Mouse (Mus musculus) right cerebral cortex, postnatal 25 days (tissue): ENCODE measurements around the gene Cdca4.

Experiments
- DNase-seq: peaks from one replicate; pipeline ENCODE4 v3.0.0; 2022

Cdca4 gene

DNA sequence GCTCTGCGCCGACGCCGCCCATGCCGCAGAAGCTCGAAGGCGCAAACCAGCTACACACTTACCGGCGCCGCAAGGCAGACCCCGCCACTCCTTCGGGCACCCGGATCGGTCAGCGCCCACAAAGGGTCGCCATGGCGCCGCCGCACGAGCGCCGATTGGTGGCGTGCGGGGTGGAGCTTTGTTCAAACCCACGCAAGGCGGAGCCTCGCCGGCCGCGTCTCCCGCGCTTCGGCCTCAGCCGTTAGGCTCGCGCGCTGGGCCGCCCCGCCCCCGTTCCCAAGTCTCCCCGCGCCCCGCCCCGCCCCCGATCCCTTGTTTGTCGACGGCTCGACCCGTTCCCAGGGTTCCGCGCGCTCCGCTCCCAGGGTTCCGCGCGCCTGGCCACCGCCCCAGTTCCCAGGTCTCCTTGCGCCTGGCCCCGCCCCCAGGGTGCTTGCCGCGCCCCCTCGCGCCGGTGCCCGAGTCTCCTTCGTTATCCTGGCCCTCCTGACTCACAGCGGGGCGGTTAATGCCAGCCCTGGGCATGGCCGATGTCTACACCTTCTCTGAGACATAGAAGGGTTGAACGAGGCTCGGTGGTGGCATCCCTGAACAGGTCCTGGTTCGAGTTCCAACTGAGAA lies at the start of gene Cdca4:
Cdca4 (minus strand) TSS at position 180 of the 621 bp plus-strand sequence.
- peak; percentile 99 for DNase-seq

GRCm38 (mm10) chr12:112877607-112878020 lies 48.4 kb upstream of the Cdca4 start:
- no peak for DNase-seq

GRCm38 (mm10) chr12:112877073-112877576 lies 47.9 kb upstream of the Cdca4 start:
- DNase-seq, result no peak

- DNase-seq, result no peak
These were observed 47.3 kb upstream of the Cdca4 start for GRCm38 (mm10) chr12:112876332-112877072.

DNA sequence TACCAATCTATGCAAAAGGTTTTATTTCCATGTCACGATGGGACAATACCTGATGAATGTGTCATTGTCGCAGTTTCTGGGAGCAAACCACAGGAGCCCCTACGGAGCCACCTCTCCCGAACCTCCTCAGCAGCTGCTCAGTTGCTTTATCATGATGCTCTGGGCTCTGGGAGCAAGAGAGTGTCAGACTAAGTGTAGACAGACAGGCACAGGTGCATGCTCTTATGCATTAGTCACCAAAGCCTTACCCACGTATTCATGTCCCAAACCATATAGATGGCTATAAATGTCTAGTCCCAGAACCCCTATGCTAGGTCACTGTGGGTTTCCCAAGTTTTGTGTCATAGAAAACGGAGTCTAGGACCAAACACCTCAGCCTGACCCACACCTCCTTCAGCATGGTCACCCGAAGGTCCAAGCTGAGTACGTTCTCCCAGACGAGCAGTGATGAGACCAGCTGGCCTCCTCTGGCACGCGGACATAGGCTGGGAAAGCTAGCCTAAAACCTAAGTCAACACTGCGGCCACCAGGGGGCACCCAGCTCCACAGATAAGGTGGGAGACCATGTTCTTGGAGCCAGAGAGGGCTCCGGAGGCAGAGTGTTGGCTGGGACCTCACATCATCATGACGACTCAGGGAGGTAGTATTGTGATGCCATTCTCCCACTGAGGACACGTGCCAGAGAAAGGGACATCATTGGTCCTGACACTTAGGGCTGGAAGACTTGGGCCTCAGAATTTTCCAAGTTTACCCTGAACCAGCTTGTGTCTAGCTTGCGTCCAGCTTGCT lies 46.2 kb upstream of the Cdca4 start:
- peak; percentile 79 for DNase-seq

- DNase-seq, result no peak
These were observed 45.0 kb upstream of the Cdca4 start for GRCm38 (mm10) chr12:112874199-112874598.

- peak; percentile 45 for DNase-seq
These were observed 44.4 kb upstream of the Cdca4 start for GRCm38 (mm10) chr12:112873452-112874190.

DNA sequence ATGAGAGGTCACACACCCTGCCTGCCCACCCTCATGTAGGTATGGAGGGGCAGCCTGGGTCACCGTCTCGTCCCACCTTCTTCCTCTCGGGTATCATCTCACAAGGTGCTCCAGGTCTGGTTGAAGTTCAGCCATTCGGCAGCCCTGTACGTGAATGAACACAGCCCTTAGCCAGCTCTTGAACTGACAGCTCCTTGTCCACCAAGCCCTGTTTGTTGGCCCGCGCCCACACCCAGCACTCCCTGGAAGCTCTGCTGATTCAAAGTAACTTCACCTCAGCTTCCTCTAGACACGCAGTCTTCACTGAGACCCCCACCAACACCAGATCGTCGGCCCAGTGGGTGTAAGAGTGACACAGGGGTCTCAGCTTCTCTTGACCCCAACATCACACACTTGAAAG lies 43.8 kb upstream of the Cdca4 start:
- no peak for DNase-seq

- DNase-seq, result no peak
These were observed 42.0 kb upstream of the Cdca4 start for GRCm38 (mm10) chr12:112871272-112871671.

DNA sequence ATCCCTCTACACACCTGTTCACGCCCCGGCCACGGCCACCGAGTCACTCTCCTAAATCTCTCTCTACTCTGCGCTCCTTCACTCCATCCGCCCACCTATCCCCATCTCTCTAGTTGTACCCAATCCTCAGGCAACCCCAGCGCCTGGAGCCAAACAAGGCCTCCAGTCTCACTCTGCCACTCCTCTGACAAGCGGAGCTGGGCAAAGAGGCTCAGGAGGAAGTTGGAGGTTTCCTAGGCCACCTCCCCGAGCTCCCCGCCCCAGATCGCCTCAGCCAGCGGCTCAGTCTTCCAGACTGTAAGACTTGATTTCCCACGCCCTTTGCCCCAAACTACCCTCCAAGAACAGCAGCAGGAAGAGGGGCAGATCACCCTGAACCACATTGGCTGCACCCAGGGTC lies 41.6 kb upstream of the Cdca4 start:
- no peak for DNase-seq

DNA sequence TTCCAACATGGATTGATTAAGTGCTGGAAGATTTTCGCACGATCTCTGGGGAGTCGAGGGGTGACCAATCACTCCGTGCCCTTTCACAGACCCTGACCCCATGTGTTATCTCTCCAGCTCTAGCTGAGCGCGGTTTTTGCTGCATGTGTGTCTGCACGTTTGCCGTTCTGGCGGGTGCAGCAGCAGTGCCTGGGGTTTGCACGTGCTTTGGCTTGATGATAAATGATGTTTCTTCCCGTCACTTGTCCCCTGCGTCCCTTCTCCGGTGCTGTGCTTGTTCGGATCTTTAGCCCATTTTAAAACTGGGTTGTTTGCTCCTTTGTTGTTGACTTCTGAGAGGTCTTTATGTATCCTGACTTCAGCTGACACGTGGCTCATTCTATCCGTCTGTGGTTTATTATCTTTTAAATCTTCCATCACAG lies 40.6 kb upstream of the Cdca4 start:
- DNase-seq, result no peak

GRCm38 (mm10) chr12:112868178-112869087 lies 39.2 kb upstream of the Cdca4 start, which contains the start of gene Gpr132:
Gene Gpr132 (minus strand): TSS chr12:112868228.
- DNase-seq, result no peak

GRCm38 (mm10) chr12:112867106-112867674 lies 38.0 kb upstream of the Cdca4 start:
- no peak for DNase-seq

DNA sequence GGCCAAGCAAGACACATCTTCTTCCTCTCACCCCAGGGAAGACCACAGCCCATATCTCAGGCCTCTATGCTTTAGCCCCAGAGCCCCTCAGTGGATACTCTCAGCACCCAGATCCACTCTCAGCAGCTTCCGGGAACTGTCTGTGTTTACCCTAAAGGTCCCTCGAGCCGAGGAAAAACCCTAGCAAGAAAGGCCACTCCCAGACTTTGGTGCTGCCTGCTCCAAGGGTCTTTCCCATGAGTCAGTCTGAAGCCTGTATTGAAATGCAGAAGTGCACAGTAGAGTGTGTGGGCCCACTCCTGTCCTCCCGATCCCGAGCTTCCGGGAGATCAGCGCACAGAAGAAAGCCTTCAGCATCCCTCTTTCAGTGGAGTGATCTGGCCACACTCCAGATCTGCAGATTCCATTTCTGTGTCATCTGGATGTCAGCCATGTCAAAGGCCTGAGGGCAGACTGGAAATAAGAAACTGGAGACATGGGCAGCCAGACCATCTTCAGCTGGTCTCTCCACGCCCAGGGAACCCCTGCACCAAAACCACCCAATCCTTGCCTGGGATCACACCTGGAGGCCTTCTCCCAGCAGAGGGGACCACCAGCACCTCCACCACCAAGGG lies 37.4 kb upstream of the Cdca4 start:
- DNase-seq, result no peak

GRCm38 (mm10) chr12:112864804-112865203 lies 35.6 kb upstream of the Cdca4 start:
- DNase-seq, result no peak

DNA sequence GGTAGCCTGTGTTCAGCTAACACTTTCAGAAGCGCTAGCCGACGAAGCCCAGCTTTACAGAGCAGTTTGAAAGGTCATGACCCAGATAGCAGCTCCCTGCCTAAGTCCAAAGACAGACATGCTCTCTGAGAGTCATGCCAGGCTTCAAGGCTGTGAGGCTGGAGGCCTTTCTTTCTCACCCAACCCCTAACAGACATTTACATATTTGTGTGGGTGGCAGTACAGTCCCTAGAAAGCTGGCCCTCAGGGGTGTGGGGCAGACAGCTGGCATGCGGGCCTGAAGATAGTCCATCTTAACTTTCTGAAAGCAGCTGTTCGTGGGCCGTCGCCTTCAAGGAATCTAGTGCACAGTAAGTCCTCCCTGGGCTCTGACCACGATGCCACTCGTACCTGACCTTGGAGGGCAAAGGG lies 32.7 kb upstream of the Cdca4 start:
- no peak for DNase-seq

- DNase-seq, result no peak
These were observed 31.5 kb upstream of the Cdca4 start for GRCm38 (mm10) chr12:112860765-112861164.

DNA sequence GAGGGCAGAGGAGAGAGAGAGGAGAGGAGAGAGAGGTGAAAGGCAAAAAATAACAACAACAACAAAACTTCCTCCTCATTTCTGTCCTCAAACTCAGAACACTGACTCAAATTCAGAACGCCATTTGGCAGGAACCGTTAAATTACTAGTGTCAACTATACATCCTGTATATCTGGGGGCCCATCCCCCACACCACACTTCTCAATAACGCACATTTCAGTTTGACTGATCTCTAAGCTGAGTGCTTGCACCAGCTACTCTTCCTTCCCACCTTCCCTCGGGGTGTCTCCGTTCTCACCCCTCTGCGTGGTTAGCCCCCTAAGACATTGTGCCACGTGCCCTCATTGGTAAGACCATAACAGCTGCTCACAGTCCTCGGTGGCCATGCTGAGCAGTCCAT lies 30.7 kb upstream of the Cdca4 start:
- no peak for DNase-seq

- DNase-seq, result no peak
These were observed 29.5 kb upstream of the Cdca4 start for GRCm38 (mm10) chr12:112858581-112859336.
